Mouse (Mus musculus): ENCODE data around the gene Ptf1a. TPM values are rescaled to one million over a fixed set of nuclear protein-coding genes. Genes with fewer than 3 reads are reported as not detected.

Ptf1a gene
- polyA plus RNA-seq, 1 experiment from 2014 or later: not detected

DNA sequence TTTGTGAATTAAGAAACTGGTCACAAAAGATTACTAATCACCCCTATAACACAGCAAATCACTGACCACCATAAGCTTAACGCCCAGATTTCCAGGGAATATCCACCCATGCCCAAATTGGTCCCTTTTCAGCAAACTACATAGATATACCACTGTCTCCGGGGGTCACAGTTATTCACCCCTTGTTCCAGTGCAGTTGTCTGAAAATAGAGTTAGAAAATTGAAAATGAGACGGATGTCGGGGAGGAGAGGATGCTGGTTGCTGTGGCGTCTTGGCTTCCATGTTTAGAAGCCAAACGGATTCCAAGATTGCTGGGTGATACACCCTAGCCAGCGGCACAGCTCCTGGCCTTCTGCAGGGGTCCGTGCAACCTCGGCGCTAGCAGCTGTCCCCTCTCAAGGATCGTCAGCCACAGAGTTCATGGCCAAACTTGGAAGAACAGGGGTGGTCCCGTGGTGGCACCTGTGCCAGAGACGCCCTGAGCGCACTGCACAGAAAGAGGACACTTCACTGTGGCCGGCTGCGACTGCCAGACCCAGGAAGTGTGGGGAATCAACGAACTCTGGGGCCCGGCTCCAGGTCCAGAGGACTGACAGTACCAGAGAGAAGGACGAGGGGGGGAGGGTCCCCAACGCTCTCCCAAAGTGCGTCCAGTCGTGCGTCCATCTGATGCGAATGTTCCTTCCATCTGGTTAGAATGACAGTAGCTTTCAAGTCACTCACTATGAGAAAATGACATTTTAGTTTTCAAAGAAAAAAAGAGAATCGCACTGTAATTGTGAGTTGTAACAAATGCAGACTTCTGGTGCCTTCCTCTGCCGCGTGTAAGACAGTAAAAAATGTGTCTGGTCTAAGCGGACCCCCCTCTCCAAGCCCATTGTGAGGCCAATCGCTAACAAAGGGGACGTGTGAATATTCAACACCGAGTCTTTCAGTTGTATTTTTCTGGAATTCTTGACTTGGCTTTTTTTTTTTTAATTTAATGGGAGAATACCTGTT lies 15.5 kb upstream of the Ptf1a start:
- peaks cover 69% of the 10 kb centered on the region for H3K27me3 ChIP-seq
- no peaks in the 10 kb centered on the region for H3K36me3 ChIP-seq (replicated peaks)
- no peak overlapping the region for H3K9ac ChIP-seq
- 3% methylated on average over 31 of the region's 31 CpGs for WGBS (ENCODE audit: insufficient replicate concordance)
- H3K27ac ChIP-seq (replicated peaks): no peak overlapping the region
- no peak overlapping the region for H3K4me2 ChIP-seq
- no peak for ATAC-seq (ENCODE audit: insufficient read depth)
- no peaks in the 10 kb centered on the region for H3K4me1 ChIP-seq (replicated peaks)
- H3K9me3 ChIP-seq (replicated peaks): no peaks in the 10 kb centered on the region
- no peak overlapping the region for H3K4me3 ChIP-seq (replicated peaks)

DNA sequence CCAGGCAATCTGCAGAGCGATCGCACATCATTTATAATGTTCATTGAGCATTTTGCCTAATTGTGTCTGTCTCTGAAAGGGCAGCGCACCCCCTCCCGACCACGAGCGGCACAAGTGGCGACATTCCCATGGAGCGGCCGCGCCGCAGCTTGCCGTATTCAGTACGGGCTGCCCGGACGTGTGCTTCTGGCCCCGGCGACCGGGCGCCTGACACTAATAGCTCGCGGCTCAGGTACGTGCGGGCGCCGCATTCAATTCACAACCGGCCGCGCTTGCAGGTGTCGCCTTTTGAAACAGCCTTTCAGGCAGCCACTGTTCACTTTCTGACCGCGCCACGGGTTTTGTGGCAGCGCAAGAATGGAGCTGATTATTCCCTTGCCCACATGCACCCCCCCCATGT lies 14.7 kb upstream of the Ptf1a start:
- H3K27ac ChIP-seq (replicated peaks): no peak overlapping the region
- H3K27me3 ChIP-seq: peaks cover 71% of the 10 kb centered on the region
- no peak for ATAC-seq (ENCODE audit: insufficient read depth)
- no peaks in the 10 kb centered on the region for H3K36me3 ChIP-seq (replicated peaks)
- no peaks in the 10 kb centered on the region for H3K9me3 ChIP-seq (replicated peaks)
- no peak overlapping the region for H3K4me2 ChIP-seq
- H3K9ac ChIP-seq: no peak overlapping the region
- whole genome bisulfite sequencing (ENCODE audit: insufficient replicate concordance): 2% methylated on average over 33 of the region's 33 CpGs
- H3K4me3 ChIP-seq (replicated peaks): no peak overlapping the region
- no peaks in the 10 kb centered on the region for H3K4me1 ChIP-seq (replicated peaks)

DNA sequence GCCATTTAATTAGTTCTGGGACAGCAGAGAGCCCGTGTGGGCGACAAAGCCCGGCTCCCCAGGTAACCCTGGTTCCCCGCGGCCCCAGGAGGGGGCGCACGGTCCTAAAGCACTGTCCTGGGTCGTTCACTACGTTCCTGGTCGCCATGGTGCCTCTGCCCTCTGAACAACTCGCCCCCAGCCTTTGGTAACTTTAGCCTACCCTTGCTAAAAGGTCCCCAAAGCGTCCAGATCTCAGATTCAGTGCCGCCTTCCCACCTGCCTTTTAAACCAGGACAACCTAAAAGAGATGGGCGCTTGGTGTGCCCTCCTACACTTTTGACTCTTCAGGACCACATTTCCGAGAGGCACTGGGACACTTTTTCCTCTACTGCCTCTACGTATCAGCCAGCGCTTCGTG lies 14.3 kb upstream of the Ptf1a start:
- H3K9me3 ChIP-seq (replicated peaks): no peaks in the 10 kb centered on the region
- H3K27me3 ChIP-seq: peaks cover 76% of the 10 kb centered on the region
- no peak overlapping the region for H3K9ac ChIP-seq
- H3K4me3 ChIP-seq (replicated peaks): no peak overlapping the region
- no peak for ATAC-seq (ENCODE audit: insufficient read depth)
- H3K27ac ChIP-seq (replicated peaks): no peak overlapping the region
- under 1% methylated on average over 18 of the region's 18 CpGs for WGBS (ENCODE audit: insufficient replicate concordance)
- H3K36me3 ChIP-seq (replicated peaks): no peaks in the 10 kb centered on the region
- no peak overlapping the region for H3K4me2 ChIP-seq
- no peaks in the 10 kb centered on the region for H3K4me1 ChIP-seq (replicated peaks)

DNA sequence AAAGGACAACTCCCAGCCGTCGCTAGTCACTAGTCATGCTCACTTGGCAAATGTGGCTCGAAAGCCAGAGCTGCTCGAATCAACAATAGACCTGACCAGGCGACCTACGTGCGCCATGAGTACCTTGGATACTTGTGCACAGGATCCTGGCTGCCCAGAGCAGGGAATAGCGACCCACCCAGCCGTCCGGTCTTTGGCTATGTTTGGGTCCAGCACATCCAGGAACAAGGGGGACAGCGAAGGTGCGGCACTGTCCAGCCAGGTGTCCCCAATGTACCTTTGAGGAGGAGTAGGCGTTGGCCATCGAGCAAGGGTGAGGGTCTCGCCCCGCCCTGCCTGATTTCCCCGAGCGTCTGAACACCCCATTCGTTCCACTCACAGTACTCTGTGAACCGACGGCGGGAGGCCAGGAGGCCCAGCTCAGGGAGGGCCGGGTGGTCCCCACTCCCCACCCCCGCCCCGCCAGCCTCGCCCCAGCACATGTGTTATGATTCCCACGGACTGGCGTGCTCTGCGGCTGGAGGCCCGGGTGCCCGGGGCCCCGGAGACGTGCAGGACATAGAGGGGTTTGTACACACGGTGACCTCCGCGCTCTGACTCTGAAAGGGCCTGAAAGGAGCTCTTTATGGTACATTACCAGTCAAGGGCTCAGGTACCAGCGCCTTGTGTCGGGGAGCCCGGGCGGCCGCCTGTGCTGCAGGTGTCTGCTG lies 13.7 kb upstream of the Ptf1a start:
- H3K9ac ChIP-seq: no peak overlapping the region
- ATAC-seq (ENCODE audit: insufficient read depth): no peak
- 6% methylated on average over 41 of the region's 41 CpGs for WGBS (ENCODE audit: insufficient replicate concordance)
- no peak overlapping the region for H3K27ac ChIP-seq (replicated peaks)
- no peaks in the 10 kb centered on the region for H3K36me3 ChIP-seq (replicated peaks)
- no peak overlapping the region for H3K4me3 ChIP-seq (replicated peaks)
- no peaks in the 10 kb centered on the region for H3K9me3 ChIP-seq (replicated peaks)
- peaks cover 76% of the 10 kb centered on the region for H3K27me3 ChIP-seq
- H3K4me1 ChIP-seq (replicated peaks): no peaks in the 10 kb centered on the region
- H3K4me2 ChIP-seq: no peak overlapping the region

DNA sequence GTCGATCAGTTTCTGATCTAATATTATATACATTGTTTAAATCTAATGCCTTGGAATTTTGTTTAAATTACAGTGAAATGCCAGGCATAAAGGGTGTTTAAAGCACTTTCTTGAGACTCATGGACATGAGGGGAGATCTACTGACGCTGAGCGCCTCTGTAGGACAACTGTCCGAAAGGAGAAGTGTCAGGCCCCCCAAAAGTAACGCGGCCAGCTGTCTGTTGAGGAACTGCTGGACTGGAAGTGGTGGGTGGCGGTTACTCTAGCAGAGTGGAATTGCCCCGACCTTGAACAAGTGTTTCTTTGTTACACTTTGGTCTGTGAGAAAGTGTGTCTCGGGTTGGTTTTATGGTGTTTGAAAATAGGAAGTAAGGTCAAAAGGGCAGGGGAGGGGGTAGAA lies 1.1 kb upstream of the Ptf1a start:
- H3K27me3 ChIP-seq: peaks cover 80% of the 10 kb centered on the region
- no peak for ATAC-seq (ENCODE audit: insufficient read depth)
- 4% methylated on average over 9 of the region's 9 CpGs for WGBS (ENCODE audit: insufficient replicate concordance)

DNA sequence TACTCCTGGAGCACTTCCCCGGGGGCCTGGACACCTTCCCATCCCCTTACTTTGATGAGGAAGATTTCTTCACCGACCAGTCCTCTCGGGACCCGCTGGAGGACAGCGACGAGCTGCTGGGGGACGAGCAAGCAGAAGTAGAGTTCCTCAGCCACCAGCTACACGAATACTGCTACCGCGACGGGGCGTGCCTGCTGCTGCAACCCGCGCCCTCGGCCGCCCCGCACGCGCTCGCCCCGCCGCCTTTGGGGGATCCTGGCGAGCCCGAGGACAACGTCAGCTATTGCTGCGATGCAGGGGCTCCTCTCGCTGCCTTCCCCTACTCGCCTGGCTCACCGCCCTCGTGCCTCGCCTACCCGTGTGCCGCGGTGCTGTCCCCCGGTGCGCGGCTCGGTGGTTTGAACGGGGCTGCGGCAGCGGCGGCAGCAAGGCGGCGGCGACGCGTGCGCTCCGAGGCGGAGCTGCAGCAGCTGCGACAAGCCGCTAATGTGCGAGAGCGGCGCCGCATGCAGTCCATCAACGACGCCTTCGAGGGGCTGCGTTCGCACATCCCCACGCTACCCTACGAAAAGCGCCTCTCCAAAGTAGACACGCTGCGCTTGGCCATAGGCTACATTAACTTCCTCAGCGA lies 523 bp downstream of the Ptf1a start:
- Histone ChIP-seq H3K36me3 (replicated peaks) (no peaks in the 10 kb centered on the region), H3K9me3 (replicated peaks) (no peaks in the 10 kb centered on the region), H3K4me2 (no peak overlapping the region), H3K4me1 (replicated peaks) (no peaks in the 10 kb centered on the region), H3K4me3 (replicated peaks) (no peak overlapping the region), H3K27me3 (peaks cover 96% of the 10 kb centered on the region), H3K27ac (replicated peaks) (no peak overlapping the region), H3K9ac (no peak overlapping the region)
- ATAC-seq (ENCODE audit: insufficient read depth): no peak
- WGBS (ENCODE audit: insufficient replicate concordance): 1% methylated on average over 67 of the region's 67 CpGs

More for the DNA sequence above, 1.1 kb upstream of the Ptf1a start:
- Histone ChIP-seq H3K9ac (no peak overlapping the region), H3K4me1 (replicated peaks) (no peaks in the 10 kb centered on the region), H3K4me3 (replicated peaks) (no peak overlapping the region), H3K36me3 (replicated peaks) (no peaks in the 10 kb centered on the region), H3K4me2 (no peak overlapping the region), H3K27ac (replicated peaks) (no peak overlapping the region), H3K9me3 (replicated peaks) (no peaks in the 10 kb centered on the region)

DNA sequence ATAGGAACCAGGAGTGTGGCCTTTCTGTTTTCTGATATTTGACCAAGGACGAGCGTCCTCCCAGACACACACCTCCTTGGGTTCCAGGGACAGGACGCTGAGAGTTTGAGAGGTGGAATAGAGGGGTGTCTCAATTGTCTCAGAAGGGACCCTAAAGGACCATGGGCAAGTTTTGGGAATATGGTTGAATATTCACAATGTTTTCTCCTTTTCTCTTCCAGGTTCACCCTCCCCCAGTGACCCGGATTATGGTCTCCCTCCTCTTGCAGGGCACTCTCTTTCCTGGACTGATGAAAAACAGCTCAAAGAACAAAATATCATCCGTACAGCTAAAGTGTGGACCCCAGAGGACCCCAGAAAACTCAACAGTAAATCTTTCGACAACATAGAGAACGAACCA lies 1.3 kb downstream of the Ptf1a start:
- no peak overlapping the region for H3K9ac ChIP-seq
- H3K4me3 ChIP-seq (replicated peaks): no peak overlapping the region
- H3K27me3 ChIP-seq: peaks cover 97% of the 10 kb centered on the region
- ATAC-seq (ENCODE audit: insufficient read depth): no peak
- no peak overlapping the region for H3K4me2 ChIP-seq
- H3K36me3 ChIP-seq (replicated peaks): no peaks in the 10 kb centered on the region
- 5% methylated on average over 7 of the region's 7 CpGs for WGBS (ENCODE audit: insufficient replicate concordance)
- no peak overlapping the region for H3K27ac ChIP-seq (replicated peaks)
- H3K9me3 ChIP-seq (replicated peaks): no peaks in the 10 kb centered on the region
- no peaks in the 10 kb centered on the region for H3K4me1 ChIP-seq (replicated peaks)

DNA sequence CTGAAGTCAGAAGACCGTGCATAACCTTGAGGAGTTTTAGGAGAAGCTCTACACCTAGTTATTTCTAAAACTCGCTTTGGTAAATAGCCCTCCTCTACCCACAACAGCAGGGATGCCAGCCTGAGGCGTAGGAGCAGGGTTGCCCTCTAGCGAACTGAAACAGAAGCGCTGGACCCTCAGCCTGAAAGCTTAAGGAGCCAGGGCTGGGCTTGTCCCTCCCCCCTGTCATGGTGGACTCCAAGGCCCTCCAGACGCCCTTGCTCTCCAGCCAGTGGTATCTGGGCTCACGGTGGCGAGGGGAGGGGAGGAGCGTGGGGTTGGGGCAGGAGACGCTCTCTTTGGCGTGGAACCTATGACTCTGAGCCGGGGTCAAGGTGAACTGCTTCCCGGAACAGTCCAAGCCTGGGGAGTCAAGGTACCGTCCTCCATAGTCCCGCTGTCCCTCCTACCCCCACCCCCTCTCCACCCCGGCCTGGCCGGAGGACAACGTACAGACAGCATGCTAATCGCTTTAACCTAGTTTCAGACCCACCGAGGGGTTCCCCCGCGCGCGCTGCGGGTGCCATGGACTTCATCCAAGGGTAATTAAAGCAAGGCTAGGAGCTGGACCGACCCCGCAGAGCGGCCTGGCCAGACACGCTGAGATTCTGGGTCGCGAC lies 2.7 kb downstream of the Ptf1a start:
- no peaks in the 10 kb centered on the region for H3K9me3 ChIP-seq (replicated peaks)
- no peak overlapping the region for H3K4me3 ChIP-seq (replicated peaks)
- no peaks in the 10 kb centered on the region for H3K36me3 ChIP-seq (replicated peaks)
- H3K27ac ChIP-seq (replicated peaks): no peak overlapping the region
- ATAC-seq (ENCODE audit: insufficient read depth): no peak
- H3K4me2 ChIP-seq: no peak overlapping the region
- H3K4me1 ChIP-seq (replicated peaks): no peaks in the 10 kb centered on the region
- H3K27me3 ChIP-seq: peaks cover 97% of the 10 kb centered on the region
- no peak overlapping the region for H3K9ac ChIP-seq
- 1% methylated on average over 31 of the region's 31 CpGs for WGBS (ENCODE audit: insufficient replicate concordance)

DNA sequence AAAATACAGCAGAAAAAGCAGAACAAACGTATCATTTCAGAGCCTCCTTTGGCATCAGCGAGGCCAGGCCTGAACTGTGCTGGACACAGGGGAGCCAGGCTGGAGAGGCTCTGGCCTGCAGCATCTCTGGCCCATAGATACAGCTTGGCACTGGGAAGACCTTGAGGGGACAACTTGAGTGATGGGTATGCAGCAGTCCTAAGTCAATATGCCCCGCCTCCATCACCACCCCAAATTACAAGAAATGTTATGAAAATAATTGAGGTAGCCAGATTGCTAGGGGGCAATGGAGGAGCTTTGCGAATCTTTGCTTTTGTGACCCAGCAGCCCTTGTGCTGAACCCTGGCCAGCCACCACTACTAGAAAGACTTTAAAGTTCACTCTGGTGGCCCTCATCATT lies 3.8 kb downstream of the Ptf1a start:
- 18% methylated on average over 4 of the region's 4 CpGs for WGBS (ENCODE audit: insufficient replicate concordance)
- Histone ChIP-seq H3K4me2 (no peak overlapping the region), H3K36me3 (replicated peaks) (no peaks in the 10 kb centered on the region), H3K9me3 (replicated peaks) (no peaks in the 10 kb centered on the region), H3K4me3 (replicated peaks) (no peak overlapping the region), H3K27me3 (peaks cover 98% of the 10 kb centered on the region), H3K4me1 (replicated peaks) (no peaks in the 10 kb centered on the region), H3K9ac (no peak overlapping the region), H3K27ac (replicated peaks) (no peak overlapping the region)
- ATAC-seq (ENCODE audit: insufficient read depth): no peak

DNA sequence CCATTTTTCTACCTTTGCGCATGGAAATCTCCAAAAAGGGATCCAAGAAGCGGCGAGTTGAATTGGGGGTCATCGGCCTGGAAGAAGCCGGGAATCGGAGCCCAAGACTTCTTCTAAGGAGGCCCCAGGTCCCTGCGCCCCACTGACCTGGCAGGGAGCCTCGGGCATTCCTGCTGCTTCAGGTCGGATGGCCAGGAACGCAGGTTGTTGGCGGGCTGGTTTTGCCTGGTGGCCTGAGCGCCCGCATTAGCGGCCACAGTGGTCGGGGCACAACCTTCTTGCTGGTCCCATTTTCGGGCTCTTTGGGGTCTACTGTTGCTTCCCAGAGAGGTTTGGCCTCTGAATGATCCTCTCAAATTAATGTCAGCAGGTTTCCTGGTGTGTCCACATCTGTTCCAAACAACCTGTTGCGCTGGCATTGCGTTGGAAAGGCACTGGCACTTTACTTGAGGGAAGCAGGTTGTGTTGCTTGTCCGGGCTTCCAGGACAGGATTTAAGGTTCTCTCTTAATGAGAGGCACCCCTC lies 7.1 kb downstream of the Ptf1a start:
- H3K27ac ChIP-seq (replicated peaks): no peak overlapping the region
- H3K4me3 ChIP-seq (replicated peaks): no peak overlapping the region
- no peaks in the 10 kb centered on the region for H3K36me3 ChIP-seq (replicated peaks)
- H3K4me1 ChIP-seq (replicated peaks): no peaks in the 10 kb centered on the region
- no peak overlapping the region for H3K4me2 ChIP-seq
- no peak for ATAC-seq (ENCODE audit: insufficient read depth)
- H3K27me3 ChIP-seq: peaks cover 97% of the 10 kb centered on the region
- no peak overlapping the region for H3K9ac ChIP-seq
- H3K9me3 ChIP-seq (replicated peaks): no peaks in the 10 kb centered on the region
- 2% methylated on average over 19 of the region's 19 CpGs for WGBS (ENCODE audit: insufficient replicate concordance)

All from liver, embryonic 15.5 days (tissue).